Mouse (Mus musculus): ENCODE data around the gene Herc2. TPM values are rescaled to one million over a fixed set of nuclear protein-coding genes. Genes with fewer than 3 reads are reported as not detected.

Gene Herc2
- total RNA-seq, 2 experiments from 2014 or later: 138 to 151 TPM

GRCm38 (mm10) chr7:56066634-56067033 lies 16.6 kb downstream of the Herc2 start:
- no peak for DNase-seq

- DNase-seq: peak; percentile 60 to 64
These were observed 21.7 kb downstream of the Herc2 start for GRCm38 (mm10) chr7:56071724-56072123.

- DNase-seq: no peak
These were observed 33.0 kb downstream of the Herc2 start for GRCm38 (mm10) chr7:56083034-56083433.

GRCm38 (mm10) chr7:56089097-56089496 lies 39.1 kb downstream of the Herc2 start:
- no peak for DNase-seq

- DNase-seq: no peak
These were observed 41.4 kb downstream of the Herc2 start for GRCm38 (mm10) chr7:56091445-56091844.

- DNase-seq: no peak
These were observed 52.4 kb downstream of the Herc2 start for GRCm38 (mm10) chr7:56102293-56102847.

- DNase-seq: no peak
These were observed 63.0 kb downstream of the Herc2 start for GRCm38 (mm10) chr7:56112999-56113398.

- DNase-seq: no peak
These were observed 64.2 kb downstream of the Herc2 start for GRCm38 (mm10) chr7:56114148-56114547.

- no peak for DNase-seq
These were observed 71.0 kb downstream of the Herc2 start for GRCm38 (mm10) chr7:56120968-56121367.

- DNase-seq: no peak
These were observed 71.4 kb downstream of the Herc2 start for GRCm38 (mm10) chr7:56121425-56121824.

- no peak for DNase-seq
These were observed 78.1 kb downstream of the Herc2 start for GRCm38 (mm10) chr7:56128080-56128479.

- no peak for DNase-seq
These were observed 79.6 kb downstream of the Herc2 start for GRCm38 (mm10) chr7:56129577-56129976.

- DNase-seq: no peak
These were observed 81.6 kb downstream of the Herc2 start for GRCm38 (mm10) chr7:56131548-56131947.

- no peak for DNase-seq
These were observed 88.7 kb downstream of the Herc2 start for GRCm38 (mm10) chr7:56138706-56139105.

GRCm38 (mm10) chr7:56146424-56146823 lies 96.4 kb downstream of the Herc2 start:
- no peak for DNase-seq

GRCm38 (mm10) chr7:56148925-56149324 lies 98.9 kb downstream of the Herc2 start:
- no peak for DNase-seq

- DNase-seq: no peak
These were observed 102.1 kb downstream of the Herc2 start for GRCm38 (mm10) chr7:56151885-56152676.

GRCm38 (mm10) chr7:56153161-56153560 lies 103.2 kb downstream of the Herc2 start:
- DNase-seq: no peak

GRCm38 (mm10) chr7:56153625-56154024 lies 103.6 kb downstream of the Herc2 start:
- no peak for DNase-seq

- no peak for DNase-seq
These were observed 113.3 kb downstream of the Herc2 start for GRCm38 (mm10) chr7:56163316-56163715.

- no peak for DNase-seq
These were observed 118.7 kb downstream of the Herc2 start for GRCm38 (mm10) chr7:56168713-56169112.

GRCm38 (mm10) chr7:56177371-56177770 lies 127.4 kb downstream of the Herc2 start:
- no peak for DNase-seq

- DNase-seq: no peak
These were observed 141.0 kb downstream of the Herc2 start for GRCm38 (mm10) chr7:56191041-56191440.

- no peak for DNase-seq
These were observed 141.7 kb downstream of the Herc2 start for GRCm38 (mm10) chr7:56191661-56192060.
